Mouse (Mus musculus): ENCODE results near the gene Fam171b.

Gene Fam171b

GRCm38 (mm10) chr2:83812483-83813272 lies at the start of gene Fam171b:
Gene Fam171b, plus strand, starts transcription at chr2:83812636.
- in situ Hi-C loops (cut with MboI; ENCODE audit: unreplicated experiment in 2 of 2), result no loop called here

GRCm38 (mm10) chr2:83766058-83766457 lies 46.4 kb upstream of the Fam171b start:
- in situ Hi-C loops (cut with MboI; ENCODE audit: unreplicated experiment in 2 of 2), result loop anchor here in 1 of 2 experiments (25.0 kb wide), 1 partner anchor 1679 kb away; no protein-coding TSS in a partner anchor

GRCm38 (mm10) chr2:83766878-83767277 lies 45.6 kb upstream of the Fam171b start:
- in situ Hi-C loops (cut with MboI; ENCODE audit: unreplicated experiment in 2 of 2), result loop anchor here in 1 of 2 experiments (25.0 kb wide), 1 partner anchor 1680 kb away; no protein-coding TSS in a partner anchor

GRCm38 (mm10) chr2:83768311-83769047 lies 44.0 kb upstream of the Fam171b start:
- in situ Hi-C loops (cut with MboI; ENCODE audit: unreplicated experiment in 2 of 2), result loop anchor here in 1 of 2 experiments (25.0 kb wide), 1 partner anchor 1681 kb away; no protein-coding TSS in a partner anchor

DNA sequence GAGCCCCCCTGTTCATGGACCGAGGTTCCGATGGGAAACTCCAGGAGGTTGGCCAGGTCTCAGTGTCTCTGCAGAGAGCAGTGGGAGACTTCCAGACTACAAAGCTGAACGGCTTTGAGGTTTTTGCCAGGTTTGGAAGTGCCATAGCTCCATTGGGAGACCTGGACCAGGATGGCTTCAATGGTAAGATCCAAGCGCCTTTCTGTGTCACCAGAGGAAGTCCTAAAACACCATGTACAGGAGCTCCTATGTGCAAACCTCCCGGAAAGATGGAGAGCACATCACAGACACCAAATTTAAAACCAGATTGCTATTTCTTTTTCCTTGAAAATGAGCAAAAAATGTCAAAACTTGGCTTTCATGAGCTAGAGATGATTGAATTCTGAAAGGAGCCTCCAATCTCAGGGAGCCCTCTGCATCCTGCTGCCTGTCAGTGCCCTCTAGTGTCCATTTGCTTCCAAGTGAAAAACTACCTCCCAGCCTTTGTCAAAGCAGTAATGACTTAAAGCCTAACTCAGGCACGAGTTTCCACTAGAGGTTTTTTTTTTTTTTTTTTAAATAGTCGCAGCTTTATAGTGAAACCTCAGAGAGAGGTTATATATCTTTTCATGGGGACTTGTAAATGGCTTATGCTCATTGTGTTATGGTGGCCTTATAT lies 41.2 kb upstream of the Fam171b start:
- in situ Hi-C loops (cut with MboI; ENCODE audit: unreplicated experiment in 2 of 2), result loop anchor here (5.0 to 25.0 kb wide), 5 partner anchors 74 to 1684 kb away; no protein-coding TSS in a partner anchor

DNA sequence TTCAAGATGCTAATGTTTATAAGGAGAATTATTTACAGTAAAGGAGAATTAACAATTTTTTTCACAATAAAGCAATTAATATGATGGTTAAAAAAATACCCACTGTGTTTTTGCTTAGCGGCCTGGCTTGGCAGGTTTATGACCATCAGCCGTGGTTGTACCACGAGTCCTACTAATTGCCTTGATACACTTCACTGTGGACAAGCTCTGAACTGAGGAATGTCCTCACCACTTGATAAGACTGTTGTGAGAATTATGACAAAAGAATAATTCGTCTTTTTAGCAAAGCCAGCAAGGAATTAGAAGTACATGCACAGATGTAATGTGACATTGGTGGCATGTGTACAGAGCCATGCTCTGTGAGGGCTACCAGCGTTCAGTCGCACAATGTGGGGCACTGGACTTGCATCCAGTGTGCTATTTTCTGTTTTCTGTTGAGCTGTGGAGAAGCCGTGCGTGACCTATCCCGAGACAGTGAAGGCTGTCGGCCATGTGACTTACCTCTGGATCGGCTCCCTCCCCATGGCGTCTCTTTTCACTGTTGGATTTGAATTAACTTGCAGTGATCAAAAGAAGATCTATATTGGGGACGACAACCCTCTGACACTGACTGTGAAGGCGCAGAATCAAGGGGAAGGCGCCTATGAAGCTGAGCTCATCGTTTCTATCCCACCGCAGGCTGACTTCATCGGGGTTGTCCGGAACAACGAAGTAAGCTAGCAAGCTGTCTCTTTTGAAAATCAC lies 20.9 kb upstream of the Fam171b start:
- in situ Hi-C loops (cut with MboI; ENCODE audit: unreplicated experiment in 2 of 2), result loop anchor here (25.0 kb wide), 2 partner anchors 221 to 646 kb away; partner anchors contain the start of gene Calcrl (in 1 of the 2)

DNA sequence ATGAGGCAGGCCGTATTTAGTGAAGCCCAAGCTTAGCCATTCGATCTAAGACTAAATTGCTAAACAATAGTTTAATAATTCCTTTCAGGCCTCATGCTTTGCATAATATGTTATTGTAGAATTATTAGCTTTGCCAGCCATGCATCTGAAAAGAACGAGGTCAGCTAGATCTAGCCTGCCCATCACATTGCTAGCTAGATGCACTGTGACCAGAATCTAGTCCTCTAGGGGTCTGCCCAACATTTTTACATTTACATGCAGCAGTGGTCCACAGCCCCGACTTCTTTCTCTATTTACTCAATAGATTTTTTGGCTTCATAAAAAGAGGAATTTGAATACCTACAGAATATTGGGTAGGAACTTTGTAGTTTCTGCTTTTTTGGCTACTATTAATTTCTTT lies 20.3 kb upstream of the Fam171b start:
- in situ Hi-C loops (cut with MboI; ENCODE audit: unreplicated experiment in 2 of 2), result loop anchor here (25.0 kb wide), 2 partner anchors 220 to 645 kb away; partner anchors contain the start of gene Calcrl (in 1 of the 2)

DNA sequence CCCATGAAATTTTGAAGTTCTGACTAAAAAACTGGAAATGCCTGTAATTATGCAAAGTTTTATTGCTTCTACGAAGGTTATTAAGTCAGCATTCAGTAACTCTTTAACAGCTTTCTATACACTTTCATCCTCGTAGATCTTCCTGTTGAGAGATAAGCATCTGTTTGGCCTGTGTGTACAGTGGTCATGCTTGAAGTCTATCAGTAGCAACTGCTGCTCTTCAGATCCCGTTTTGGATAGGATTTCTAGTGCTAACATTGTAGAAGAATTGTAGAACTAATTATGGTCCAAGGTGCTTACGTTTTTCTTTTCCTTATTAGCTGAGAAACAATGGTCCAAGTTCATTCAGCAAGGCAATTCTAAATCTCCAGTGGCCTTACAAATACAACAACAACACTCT lies 16.7 kb upstream of the Fam171b start:
- in situ Hi-C loops (cut with MboI; ENCODE audit: unreplicated experiment in 2 of 2), result loop anchor here (25.0 kb wide), 2 partner anchors 217 to 642 kb away; partner anchors contain the start of gene Calcrl (in 1 of the 2)

- in situ Hi-C loops (cut with MboI; ENCODE audit: unreplicated experiment in 2 of 2), result loop anchor here (25.0 kb wide), 2 partner anchors 214 to 639 kb away; partner anchors contain the start of gene Calcrl (in 1 of the 2)
Observed at GRCm38 (mm10) chr2:83797902-83798497, 14.4 kb upstream of the Fam171b start.

DNA sequence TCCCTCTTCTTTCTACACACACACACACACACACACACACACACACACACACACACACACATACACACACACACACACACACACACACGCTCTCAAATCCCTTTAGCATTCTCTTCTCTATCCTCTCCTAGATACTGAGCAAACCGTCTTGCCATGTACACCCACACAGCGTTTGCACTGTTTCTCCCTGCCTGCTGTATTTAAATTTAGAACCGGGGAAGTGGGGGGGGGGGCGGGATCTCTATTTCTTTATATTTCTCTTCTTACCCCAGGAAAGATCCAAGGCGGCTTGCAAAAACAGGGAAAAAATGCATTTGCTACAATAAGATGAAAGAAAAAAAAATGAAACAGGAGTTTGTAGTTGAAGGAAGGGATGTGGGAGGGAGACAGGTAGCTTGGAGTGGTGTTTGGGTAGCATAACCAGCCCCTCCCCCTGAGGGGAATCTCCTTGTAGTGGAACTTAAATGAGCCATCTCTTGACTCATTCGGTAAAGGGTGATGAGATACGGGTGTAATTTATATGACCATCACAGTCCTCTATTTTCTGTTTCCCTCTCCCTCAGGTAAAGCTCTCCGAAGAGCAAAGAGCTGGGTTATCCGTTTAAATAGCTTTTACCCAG lies 947 bp downstream of the Fam171b start:
- in situ Hi-C loops (cut with MboI; ENCODE audit: unreplicated experiment in 2 of 2), result no loop called here

DNA sequence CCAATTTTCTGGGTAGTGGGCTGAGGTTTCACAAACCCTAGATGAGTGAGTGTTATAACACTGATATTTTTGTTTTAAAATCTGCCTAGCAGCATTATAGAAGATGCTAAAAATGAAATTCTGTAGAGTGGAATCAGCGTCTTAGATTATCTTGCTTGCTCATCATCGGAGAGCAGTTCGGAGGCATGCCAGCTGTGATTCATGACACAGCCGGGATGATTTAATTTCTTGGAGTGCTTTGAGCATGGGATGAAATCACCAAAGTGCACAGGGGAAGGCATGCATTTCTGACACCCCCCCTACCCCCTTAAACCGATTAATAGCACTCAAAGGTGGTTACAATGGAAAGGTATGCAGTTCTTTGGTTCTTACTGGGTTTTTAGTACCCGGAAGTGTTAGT lies 1.6 kb downstream of the Fam171b start:
- in situ Hi-C loops (cut with MboI; ENCODE audit: unreplicated experiment in 2 of 2), result no loop called here

DNA sequence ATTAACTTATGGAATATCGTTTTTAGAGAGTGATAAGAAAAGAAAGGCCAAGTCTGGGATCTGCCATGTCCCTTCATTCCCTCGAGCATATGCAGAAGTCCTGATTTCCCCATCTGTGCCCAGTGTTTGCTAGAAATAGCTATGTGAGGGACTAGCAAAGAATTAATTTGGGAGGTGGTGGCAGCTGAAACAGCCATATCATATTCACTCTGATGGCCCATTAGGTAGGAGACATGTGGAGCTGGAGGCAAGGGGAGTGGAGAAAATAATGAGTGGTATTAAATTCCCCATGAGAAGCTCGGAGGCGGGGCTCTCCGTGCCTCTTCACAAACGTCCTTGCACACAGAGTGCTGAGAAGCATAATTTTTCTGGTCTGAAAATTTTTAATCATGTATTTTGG lies 3.7 kb downstream of the Fam171b start:
- in situ Hi-C loops (cut with MboI; ENCODE audit: unreplicated experiment in 2 of 2), result no loop called here

DNA sequence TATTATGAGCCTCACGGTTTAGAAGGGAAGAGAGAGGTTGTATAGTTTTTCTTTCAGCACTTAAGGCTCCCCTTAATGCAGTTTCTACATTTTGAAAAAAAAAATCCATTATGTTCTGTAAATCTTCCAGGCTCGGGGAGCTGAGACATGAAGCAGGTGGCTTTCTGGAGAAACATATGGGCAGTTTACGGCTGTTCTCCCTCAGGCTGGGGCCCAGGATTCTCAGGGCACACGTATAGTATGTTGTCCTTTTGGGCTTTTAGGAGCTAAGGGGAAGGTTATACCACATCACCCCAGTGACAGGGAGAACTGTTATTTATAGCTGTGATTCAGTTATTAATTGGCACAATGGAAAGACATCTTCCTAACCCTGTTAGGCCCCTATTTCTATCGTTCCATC lies 12.7 kb downstream of the Fam171b start:
- in situ Hi-C loops (cut with MboI; ENCODE audit: unreplicated experiment in 2 of 2), result no loop called here

- in situ Hi-C loops (cut with MboI; ENCODE audit: unreplicated experiment in 2 of 2), result no loop called here
Observed at GRCm38 (mm10) chr2:83828895-83829539, 16.6 kb downstream of the Fam171b start.

GRCm38 (mm10) chr2:83832903-83833302 lies 20.5 kb downstream of the Fam171b start:
- in situ Hi-C loops (cut with MboI; ENCODE audit: unreplicated experiment in 2 of 2), result no loop called here

DNA sequence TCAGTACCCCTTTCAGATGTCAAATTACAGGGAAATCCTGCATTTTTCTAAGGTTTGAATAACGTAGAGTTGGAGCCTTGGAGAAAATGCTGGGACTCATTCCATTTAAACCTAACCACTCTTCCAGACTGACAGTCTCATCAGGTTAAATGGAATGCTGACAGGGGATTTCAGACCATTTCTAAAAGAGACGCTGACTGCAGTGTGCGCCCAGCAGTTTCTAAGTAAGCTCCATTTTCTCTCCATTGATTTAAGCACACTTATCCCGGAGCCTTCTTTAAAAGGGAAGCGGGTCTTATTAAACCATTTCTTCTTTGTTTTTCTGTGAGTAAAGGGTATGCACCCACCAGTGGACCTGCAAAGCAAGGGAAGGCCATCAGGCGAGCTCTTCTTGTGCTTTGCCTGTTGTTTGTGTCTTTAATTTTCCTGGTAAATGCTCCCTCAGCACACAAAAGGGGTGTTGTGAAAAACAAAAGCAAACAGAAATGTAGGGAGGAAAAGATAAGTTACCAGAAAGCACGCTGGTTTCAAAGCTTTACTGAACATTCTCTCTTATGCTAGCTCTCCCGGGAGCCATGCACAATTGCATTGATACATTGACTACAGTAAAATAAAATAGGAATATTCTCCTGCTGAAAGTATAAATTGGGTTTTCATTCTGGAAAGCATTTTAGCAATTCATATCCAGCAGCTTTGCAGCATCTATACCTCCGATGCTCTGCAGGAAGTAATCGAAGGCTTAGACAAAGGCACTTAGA lies 23.1 kb downstream of the Fam171b start:
- in situ Hi-C loops (cut with MboI; ENCODE audit: unreplicated experiment in 2 of 2), result no loop called here

- in situ Hi-C loops (cut with MboI; ENCODE audit: unreplicated experiment in 2 of 2), result no loop called here
Observed at GRCm38 (mm10) chr2:83848495-83848894, 36.1 kb downstream of the Fam171b start.

DNA sequence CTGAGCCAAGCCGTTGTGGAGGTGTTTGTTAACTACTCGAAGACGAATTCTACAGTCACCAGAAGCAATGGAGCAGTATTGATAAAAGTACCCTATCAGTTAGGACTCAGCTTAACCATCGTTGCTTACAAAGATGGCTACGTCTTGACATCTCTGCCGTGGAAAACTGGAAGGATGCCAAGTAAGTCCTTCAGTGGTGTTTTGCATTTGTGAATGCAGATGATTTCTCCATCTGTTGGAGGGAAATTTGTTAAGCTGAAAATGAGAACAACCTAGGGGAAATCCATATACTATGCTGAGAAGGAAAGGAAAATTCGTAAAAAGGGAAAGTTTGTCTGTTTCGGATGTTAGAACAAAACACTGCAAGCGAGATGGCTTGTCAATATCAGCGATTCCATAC lies 41.0 kb downstream of the Fam171b start:
- in situ Hi-C loops (cut with MboI; ENCODE audit: unreplicated experiment in 2 of 2), result no loop called here

All from v-Abl transformed pro-B cells (cell line).